In genomic region chr15:80577166-80577960, GRCm38 (mm10) we compare ENCODE assay signal across 15 mouse cellular contexts. TPM values are rescaled to one million over a fixed set of nuclear protein-coding genes. Genes with fewer than 3 reads are reported as not detected.
DNase-seq lines count a peak whose midpoint lies in the region; ATAC-seq lines count a peak whose summit lies in the region.
"Had no signal": no experiment of that assay in that cellular context is flagged by ENCODE, and none has a peak within 500 bp of the region (broad histone marks: within the 10 kb centered on the region; RNA-seq: fewer than 3 reads in every experiment).

No protein-coding gene starts in this region.

- H3K9me3 ChIP-seq in hindbrain, embryonic 15.5 days = no peaks in the 10 kb centered on the region
- no peaks in the 10 kb centered on the region for H3K9me3 ChIP-seq in neural tube, embryonic 15.5 days (replicated peaks)
- H3K9me3 ChIP-seq: liver, embryonic 12.5 days had no signal

- no peak overlapping the region for H3K4me3 ChIP-seq in hindbrain, embryonic 15.5 days
- no peak overlapping the region for H3K4me3 ChIP-seq in neural tube, embryonic 15.5 days (replicated peaks)
- H3K4me3 ChIP-seq: liver, embryonic 12.5 days had no signal

- no peaks in the 10 kb centered on the region for H3K36me3 ChIP-seq in hindbrain, embryonic 15.5 days
- no peaks in the 10 kb centered on the region for H3K36me3 ChIP-seq in neural tube, embryonic 15.5 days
- H3K36me3 ChIP-seq: liver, embryonic 12.5 days had no signal

- H3K9ac ChIP-seq in hindbrain, embryonic 15.5 days = no peak overlapping the region
- H3K9ac ChIP-seq in neural tube, embryonic 15.5 days (replicated peaks) = no peak overlapping the region
- H3K9ac ChIP-seq: liver, embryonic 12.5 days had no signal

- WGBS in hindbrain, embryonic 15.5 days = 9% methylated on average over 22 of the region's 22 CpGs
- 9% methylated on average over 22 of the region's 22 CpGs for WGBS in neural tube, embryonic 15.5 days

- no peaks in the 10 kb centered on the region for H3K27me3 ChIP-seq in hindbrain, embryonic 15.5 days
- H3K27me3 ChIP-seq in neural tube, embryonic 15.5 days (replicated peaks) = 0 out of 2 replicates have a peak, but pooled peaks cover 4% of the 10 kb centered on the region

- no peak overlapping the region for H3K27ac ChIP-seq in hindbrain, embryonic 15.5 days (replicated peaks)
- no peak overlapping the region for H3K27ac ChIP-seq in neural tube, embryonic 15.5 days (replicated peaks)
- H3K27ac ChIP-seq: liver, embryonic 12.5 days; macrophage had no signal

- peaks cover 23% of the 10 kb centered on the region for H3K4me1 ChIP-seq in hindbrain, embryonic 15.5 days (replicated peaks)
- H3K4me1 ChIP-seq in neural tube, embryonic 15.5 days = peaks cover 14% of the 10 kb centered on the region

- no peak for ATAC-seq in hindbrain, embryonic 15.5 days (ENCODE audit: low FRiP score, low read depth)
- no peak for ATAC-seq in neural tube, embryonic 15.5 days (ENCODE audit: low FRiP score)
- no peak for ATAC-seq in megakaryocyte-erythroid progenitor cell, adult 5-6 weeks (replicated peaks; ENCODE audit: low FRiP score, low TSS enrichment, poor library complexity, severe bottlenecking)
- ATAC-seq: intestine, postnatal 0 days; liver, embryonic 12.5 days had no signal

- peak overlapping the region; percentile 25; the same call in 1 of the 2 replicates for H3K4me2 ChIP-seq in hindbrain, embryonic 15.5 days
- peak overlapping the region; percentile 25 for H3K4me2 ChIP-seq in neural tube, embryonic 15.5 days
- H3K4me2 ChIP-seq: liver, embryonic 12.5 days had no signal

- DNase-seq in embryo, embryonic 10.5 days (ENCODE audit: low spot score) = peak; percentile 30
- DNase-seq in embryo, embryonic 10 days (ENCODE audit: low spot score) = no peak
- DNase-seq in retina, embryonic 14.5 days (ENCODE audit: low spot score) = peak; percentile 23
- DNase-seq in retina, postnatal 1 day = no peak
- DNase-seq in adrenal gland, postnatal 14 days = no peak
- DNase-seq: adrenal gland, postnatal 36 days; cerebellum, adult 2 months; kidney, postnatal 36 days had no signal

RNA-seq across cellular contexts. Expression of gene Grap2, which starts 5.0 kb away (rescaled TPM):
- 0.25 and 0.30 TPM in 2 replicates for polyA plus RNA-seq in hindbrain, embryonic 15.5 days (2015; fragmentation: Nextera tagmentation; extraction: Ambion mirVana)
- 0.35 and 4.8 TPM in 2 replicates for polyA plus RNA-seq in neural tube, embryonic 15.5 days (2015; fragmentation: Nextera tagmentation; extraction: Ambion mirVana)
- 2.0 and 7.1 TPM in 2 replicates for total RNA-seq in megakaryocyte-erythroid progenitor cell, adult 5-6 weeks (2014; fragmentation: Nextera tagmentation)
- 1.1 and 7.0 TPM in 2 replicates for total RNA-seq in megakaryocyte-erythroid progenitor cell, adult 5-6 weeks (2017)
- 3.0 and 14.8 TPM in 2 replicates for total RNA-seq in adrenal gland, postnatal 14 days (2021)

RNA-seq across cellular contexts. Expression of gene Enthd1, which starts 12.4 kb away (rescaled TPM):
- not detected in 2 replicates for polyA plus RNA-seq in hindbrain, embryonic 15.5 days (2015; fragmentation: Nextera tagmentation; extraction: Ambion mirVana)
- 0.08 TPM in 1 of 2 replicates, not detected in the other for polyA plus RNA-seq in neural tube, embryonic 15.5 days (2015; fragmentation: Nextera tagmentation; extraction: Ambion mirVana)
- total RNA-seq in megakaryocyte-erythroid progenitor cell, adult 5-6 weeks (2014; fragmentation: Nextera tagmentation) = not detected in 2 replicates
- total RNA-seq in megakaryocyte-erythroid progenitor cell, adult 5-6 weeks (2017) = not detected in 2 replicates
- not detected in 2 replicates for total RNA-seq in adrenal gland, postnatal 14 days (2021)
- total RNA-seq: adrenal gland, postnatal 36 days; left cerebral cortex, adult 8-10 months had no signal
- polyA plus RNA-seq: cerebellum, adult 2 months; intestine, postnatal 0 days; liver, embryonic 12.5 days; macrophage had no signal

Comparison
In these comparisons a context has a peak if more than half of its experiments do, and no peak if none do; other contexts are left out.
1. DNase-seq: peak in embryo, embryonic 10.5 days (single experiment) and retina, embryonic 14.5 days (single experiment); none in embryo, embryonic 10 days (single experiment), retina, postnatal 1 day (single experiment) and adrenal gland, postnatal 14 days (single experiment).